Comparison of ENCODE assay signal across 8 mouse cellular contexts in the genomic region with DNA sequence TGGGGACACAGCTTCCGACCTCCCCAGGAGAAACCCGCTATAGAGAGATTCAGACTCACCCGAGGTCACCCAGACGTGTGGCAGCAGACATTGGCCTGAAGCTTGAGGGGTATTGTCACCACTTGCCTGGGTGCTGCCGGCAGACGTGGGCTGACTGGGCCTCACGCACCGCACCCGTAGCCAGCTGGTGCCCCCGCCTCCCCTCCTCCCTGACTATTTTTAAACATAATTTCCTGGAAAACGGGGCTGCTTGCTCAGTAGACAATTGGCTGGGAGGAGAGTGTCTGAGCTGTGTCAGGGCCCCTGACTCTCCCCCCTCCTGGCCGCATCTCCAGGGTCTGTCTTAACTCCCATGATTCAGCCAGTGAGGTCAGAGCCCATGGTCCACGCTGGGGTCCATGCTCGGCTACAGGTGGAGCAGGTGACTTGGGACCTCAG. TPM values are rescaled to one million over a fixed set of nuclear protein-coding genes. Genes with fewer than 3 reads are reported as not detected.
DNase-seq lines count a peak whose midpoint lies in the region; ATAC-seq and TF ChIP-seq lines count a peak whose summit lies in the region.

No protein-coding gene starts in this region.

- H3K4me1 ChIP-seq in neural tube, embryonic 13.5 days (replicated peaks) = peaks cover 43% of the 10 kb centered on the region
- peaks cover 27% of the 10 kb centered on the region; the same call in 1 of the 2 replicates for H3K4me1 ChIP-seq in intestine, postnatal 0 days (replicated peaks; ENCODE audit: control insufficient read depth, insufficient read depth, low read length)

- H3K9ac ChIP-seq in neural tube, embryonic 13.5 days = peak overlapping the region; percentile 8; the same call in 1 of the 2 replicates
- H3K9ac ChIP-seq in intestine, postnatal 0 days (ENCODE audit: low read depth, low read length) = no peak overlapping the region

- H3K36me3 ChIP-seq in neural tube, embryonic 13.5 days = peaks cover 24% of the 10 kb centered on the region
- peaks cover 26% of the 10 kb centered on the region for H3K36me3 ChIP-seq in intestine, postnatal 0 days (ENCODE audit: control insufficient read depth, insufficient read depth)

- no peaks in the 10 kb centered on the region for H3K27me3 ChIP-seq in neural tube, embryonic 13.5 days
- H3K27me3 ChIP-seq in intestine, postnatal 0 days (replicated peaks; ENCODE audit: control insufficient read depth, insufficient read depth, low read length) = no peaks in the 10 kb centered on the region

- peak overlapping the region; percentile 52 for H3K4me3 ChIP-seq in gastrocnemius, adult 2 months
- no peak overlapping the region for H3K4me3 ChIP-seq in neural tube, embryonic 13.5 days
- no peak overlapping the region for H3K4me3 ChIP-seq in intestine, postnatal 0 days (ENCODE audit: low read depth, low read length)

- intact Hi-C loops in gastrocnemius, adult 2 months (cut with DNase I) = no loop called here

- 64% methylated on average over 14 of the region's 14 CpGs for WGBS in neural tube, embryonic 13.5 days
- 11% methylated on average over 14 of the region's 14 CpGs for WGBS in intestine, postnatal 0 days

- H3K27ac ChIP-seq in gastrocnemius, adult 2 months = peak overlapping the region; percentile 46
- no peak overlapping the region; the same call in 1 of the 2 replicates for H3K27ac ChIP-seq in neural tube, embryonic 13.5 days (replicated peaks)
- H3K27ac ChIP-seq in intestine, postnatal 0 days (ENCODE audit: low read depth, low read length) = peak overlapping the region; percentile 52

- no peak for ATAC-seq in neural tube, embryonic 13.5 days (ENCODE audit: low read depth)
- peak; percentile 12; the same call in 1 of the 2 replicates for ATAC-seq in intestine, postnatal 0 days

- TF ChIP-seq CTCF in gastrocnemius, adult 2 months (IDR thresholded peaks at IDR 0.05) = no peak
- TF ChIP-seq CTCF in intestine, postnatal 0 days (IDR thresholded peaks at IDR 0.05; ENCODE audit: low read depth) = no peak

- DNase-seq in gastrocnemius, adult 2 months = no peak
- no peak for DNase-seq in gastrocnemius, adult 18-20 months (ENCODE audit: low spot score)
- no peak for DNase-seq in neural tube, embryonic 10.5 days (ENCODE audit: extremely low spot score, low spot score)
- peak; percentile 66 to 83 for DNase-seq in lung, postnatal 4 days
- no peak for DNase-seq in Muller cell, postnatal 12 days (ENCODE audit: inconsistent ontology term)
- DNase-seq in cerebellum, postnatal 36 days = no peak

- no peak overlapping the region for H3K4me2 ChIP-seq in neural tube, embryonic 13.5 days
- H3K4me2 ChIP-seq in intestine, postnatal 0 days (replicated peaks; ENCODE audit: low read depth) = peak overlapping the region; percentile 48

- no peaks in the 10 kb centered on the region for H3K9me3 ChIP-seq in neural tube, embryonic 13.5 days
- H3K9me3 ChIP-seq in intestine, postnatal 0 days (ENCODE audit: control insufficient read depth) = no peaks in the 10 kb centered on the region

RNA-seq across cellular contexts. Expression of gene Pip5k1c, which starts 10.0 kb away (rescaled TPM):
- 10 to 100 TPM; 20.7 to 25.0 TPM for total RNA-seq in gastrocnemius, adult 2 months (2021)
- total RNA-seq in gastrocnemius, adult 18-20 months (2021) = 10 to 100 TPM; 19.7 to 20.4 TPM
- polyA plus RNA-seq in neural tube, embryonic 13.5 days (2015; fragmentation: Nextera tagmentation; extraction: Ambion mirVana) = 99.3 and 102 TPM in 2 replicates
- polyA plus RNA-seq in intestine, postnatal 0 days (2015; fragmentation: Nextera tagmentation; extraction: Ambion mirVana) = 27.2 and 27.6 TPM in 2 replicates

RNA-seq across cellular contexts. Expression of gene Tjp3, which starts 11.4 kb away (rescaled TPM):
- not detected for total RNA-seq in gastrocnemius, adult 2 months (2021)
- not detected for total RNA-seq in gastrocnemius, adult 18-20 months (2021)
- 2.3 and 3.3 TPM in 2 replicates for polyA plus RNA-seq in neural tube, embryonic 13.5 days (2015; fragmentation: Nextera tagmentation; extraction: Ambion mirVana)
- 43.2 and 43.4 TPM in 2 replicates for polyA plus RNA-seq in intestine, postnatal 0 days (2015; fragmentation: Nextera tagmentation; extraction: Ambion mirVana)

RNA-seq across cellular contexts. Expression of gene Cactin, which starts 18.1 kb away (rescaled TPM):
- 10 to 100 TPM in 1 of 2 experiments, 1 to 10 TPM in 1; 8.5 to 11.5 TPM for total RNA-seq in gastrocnemius, adult 2 months (2021)
- total RNA-seq in gastrocnemius, adult 18-20 months (2021) = 10 to 100 TPM; 10.1 to 10.9 TPM
- polyA plus RNA-seq in neural tube, embryonic 13.5 days (2015; fragmentation: Nextera tagmentation; extraction: Ambion mirVana) = 32.5 and 42.5 TPM in 2 replicates
- polyA plus RNA-seq in intestine, postnatal 0 days (2015; fragmentation: Nextera tagmentation; extraction: Ambion mirVana) = 14.7 and 15.0 TPM in 2 replicates

RNA-seq across cellular contexts. Expression of gene Tbxa2r, which starts 25.7 kb away (rescaled TPM):
- total RNA-seq in gastrocnemius, adult 2 months (2021) = under 1 TPM; 0.43 to 0.75 TPM
- total RNA-seq in gastrocnemius, adult 18-20 months (2021) = under 1 TPM; 0.16 to 0.55 TPM
- polyA plus RNA-seq in neural tube, embryonic 13.5 days (2015; fragmentation: Nextera tagmentation; extraction: Ambion mirVana) = 4.5 and 4.8 TPM in 2 replicates
- 9.8 and 10.7 TPM in 2 replicates for polyA plus RNA-seq in intestine, postnatal 0 days (2015; fragmentation: Nextera tagmentation; extraction: Ambion mirVana)

RNA-seq across cellular contexts. Expression of gene Apba3, which starts 36.0 kb away (rescaled TPM):
- total RNA-seq in gastrocnemius, adult 2 months (2021) = 100 to 1,000 TPM; 110 to 119 TPM
- 100 to 1,000 TPM; 102 to 105 TPM for total RNA-seq in gastrocnemius, adult 18-20 months (2021)
- 33.7 and 36.1 TPM in 2 replicates for polyA plus RNA-seq in neural tube, embryonic 13.5 days (2015; fragmentation: Nextera tagmentation; extraction: Ambion mirVana)
- 75.2 and 75.4 TPM in 2 replicates for polyA plus RNA-seq in intestine, postnatal 0 days (2015; fragmentation: Nextera tagmentation; extraction: Ambion mirVana)

Comparison
In these comparisons a context has a peak if more than half of its experiments do, and no peak if none do; other contexts are left out.
1. DNase-seq: peak in lung, postnatal 4 days (2 of 2); none in gastrocnemius, adult 2 months (single experiment), gastrocnemius, adult 18-20 months (single experiment), neural tube, embryonic 10.5 days (single experiment), Muller cell, postnatal 12 days (single experiment) and cerebellum, postnatal 36 days (0 of 2).